Mouse (Mus musculus): ENCODE data around the gene Usp47.

DNA sequence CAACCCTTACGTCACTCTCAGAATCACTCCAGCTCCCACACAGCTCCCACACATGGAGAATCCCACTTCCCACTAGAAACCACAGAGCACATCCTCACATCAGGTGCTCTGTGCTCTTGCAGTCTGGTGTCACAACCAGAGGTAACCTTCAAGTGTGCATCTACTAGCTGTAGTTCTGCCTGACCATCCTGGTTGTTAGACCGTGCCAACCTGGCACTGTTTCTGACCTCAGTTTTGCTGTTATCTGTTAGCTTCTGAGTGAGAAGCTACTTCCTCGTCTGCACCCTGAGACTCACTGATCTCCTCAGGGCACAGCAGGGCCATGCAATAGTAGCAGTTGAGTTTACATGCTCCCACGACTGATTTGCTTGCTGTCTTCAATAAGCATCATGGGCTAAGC, 38.0 kb upstream of the Usp47 start:
- TF ChIP-seq CTCF (IDR thresholded peaks at IDR 0.05; ENCODE audit: low read depth) (no peak), EP300 (optimal IDR thresholded peaks at IDR 0.05) (no peak)

All from stomach, postnatal 0 days (tissue).